Mouse (Mus musculus): ENCODE data around the gene Rnf26. TPM values are rescaled to one million over a fixed set of nuclear protein-coding genes. Genes with fewer than 3 reads are reported as not detected.

Gene Rnf26
- polyA plus RNA-seq, 1 experiment from 2014 or later = 61.1 TPM

GRCm38 (mm10) chr9:44088877-44089608 lies 24.3 kb downstream of the Rnf26 start:
- H3K4me2 ChIP-seq = no peak overlapping the region
- no peak overlapping the region for H3K27ac ChIP-seq (ENCODE audit: low read depth, low read length)

GRCm38 (mm10) chr9:44087761-44088455 lies 25.4 kb downstream of the Rnf26 start:
- Histone ChIP-seq H3K4me1 (replicated peaks; ENCODE audit: control insufficient read depth, insufficient read depth, low read length) (peaks cover 31% of the 10 kb centered on the region), H3K4me3 (ENCODE audit: low read depth, low read length) (no peak overlapping the region), H3K27me3 (replicated peaks; ENCODE audit: control insufficient read depth, insufficient read depth, low read length) (peaks cover 13% of the 10 kb centered on the region; the same call in 1 of the 2 replicates), H3K4me2 (peak overlapping the region; percentile 3; the same call in 1 of the 2 replicates), H3K36me3 (ENCODE audit: control insufficient read depth, insufficient read depth, low read length) (no peaks in the 10 kb centered on the region; the same call in 1 of the 2 replicates), H3K9me3 (ENCODE audit: control insufficient read depth, low read length) (no peaks in the 10 kb centered on the region), H3K9ac (ENCODE audit: low read depth, low read length) (no peak overlapping the region), H3K27ac (ENCODE audit: low read depth, low read length) (no peak overlapping the region)
- ATAC-seq (replicated peaks; ENCODE audit: low FRiP score) (no peak), DNase-seq (ENCODE audit: low spot score) (no peak)
- WGBS = 19% methylated on average over 15 of the region's 15 CpGs

More at GRCm38 (mm10) chr9:44088877-44089608, 24.3 kb downstream of the Rnf26 start:
- Histone ChIP-seq H3K9ac (ENCODE audit: low read depth, low read length) (no peak overlapping the region), H3K4me3 (ENCODE audit: low read depth, low read length) (no peak overlapping the region), H3K9me3 (ENCODE audit: control insufficient read depth, low read length) (no peaks in the 10 kb centered on the region), H3K36me3 (ENCODE audit: control insufficient read depth, insufficient read depth, low read length) (no peaks in the 10 kb centered on the region; the same call in 1 of the 2 replicates), H3K4me1 (replicated peaks; ENCODE audit: control insufficient read depth, insufficient read depth, low read length) (peaks cover 23% of the 10 kb centered on the region), H3K27me3 (replicated peaks; ENCODE audit: control insufficient read depth, insufficient read depth, low read length) (peaks cover 13% of the 10 kb centered on the region; the same call in 1 of the 2 replicates)
- no peak for ATAC-seq (replicated peaks; ENCODE audit: low FRiP score)
- no peak for DNase-seq (ENCODE audit: low spot score)
- WGBS = 35% methylated on average over 12 of the region's 12 CpGs

GRCm38 (mm10) chr9:44086960-44087359 lies 26.4 kb downstream of the Rnf26 start:
- H3K4me3 ChIP-seq (ENCODE audit: low read depth, low read length) = no peak overlapping the region
- peaks cover 15% of the 10 kb centered on the region; the same call in 1 of the 2 replicates for H3K27me3 ChIP-seq (replicated peaks; ENCODE audit: control insufficient read depth, insufficient read depth, low read length)
- peak overlapping the region; percentile 12; the same call in 1 of the 2 replicates for H3K4me2 ChIP-seq
- H3K4me1 ChIP-seq (replicated peaks; ENCODE audit: control insufficient read depth, insufficient read depth, low read length) = peaks cover 31% of the 10 kb centered on the region
- 64% methylated on average over 10 of the region's 10 CpGs for WGBS
- H3K27ac ChIP-seq (ENCODE audit: low read depth, low read length) = no peak overlapping the region
- H3K9ac ChIP-seq (ENCODE audit: low read depth, low read length) = no peak overlapping the region
- no peaks in the 10 kb centered on the region for H3K9me3 ChIP-seq (ENCODE audit: control insufficient read depth, low read length)
- DNase-seq (ENCODE audit: low spot score) = no peak
- H3K36me3 ChIP-seq (ENCODE audit: control insufficient read depth, insufficient read depth, low read length) = no peaks in the 10 kb centered on the region; the same call in 1 of the 2 replicates
- no peak for ATAC-seq (replicated peaks; ENCODE audit: low FRiP score)

- H3K9me3 ChIP-seq (ENCODE audit: control insufficient read depth, low read length) = no peaks in the 10 kb centered on the region
- peak overlapping the region; percentile 89 for H3K4me2 ChIP-seq
- H3K36me3 ChIP-seq (ENCODE audit: control insufficient read depth, insufficient read depth, low read length) = no peaks in the 10 kb centered on the region; the same call in 1 of the 2 replicates
- no peak overlapping the region for H3K9ac ChIP-seq (ENCODE audit: low read depth, low read length)
- DNase-seq (ENCODE audit: low spot score) (no peak), ATAC-seq (replicated peaks; ENCODE audit: low FRiP score) (no peak)
- 72% methylated on average over 15 of the region's 15 CpGs for WGBS
- H3K27me3 ChIP-seq (replicated peaks; ENCODE audit: control insufficient read depth, insufficient read depth, low read length) = peaks cover 15% of the 10 kb centered on the region; the same call in 1 of the 2 replicates
- H3K4me1 ChIP-seq (replicated peaks; ENCODE audit: control insufficient read depth, insufficient read depth, low read length) = peaks cover 31% of the 10 kb centered on the region
- H3K27ac ChIP-seq (ENCODE audit: low read depth, low read length) = no peak overlapping the region
- peak overlapping the region; percentile 52; the same call in 1 of the 2 replicates for H3K4me3 ChIP-seq (ENCODE audit: low read depth, low read length)
These were observed 27.3 kb downstream of the Rnf26 start for GRCm38 (mm10) chr9:44085741-44086665.

GRCm38 (mm10) chr9:44085276-44085675 lies 28.0 kb downstream of the Rnf26 start:
- WGBS = 11% methylated on average over 10 of the region's 10 CpGs
- H3K4me2 ChIP-seq = peak overlapping the region; percentile 89
- H3K27ac ChIP-seq (ENCODE audit: low read depth, low read length) = no peak overlapping the region
- H3K36me3 ChIP-seq (ENCODE audit: control insufficient read depth, insufficient read depth, low read length) = no peaks in the 10 kb centered on the region; the same call in 1 of the 2 replicates
- peak overlapping the region; percentile 52 for H3K4me3 ChIP-seq (ENCODE audit: low read depth, low read length)
- DNase-seq (ENCODE audit: low spot score) (no peak), ATAC-seq (replicated peaks; ENCODE audit: low FRiP score) (no peak)
- H3K4me1 ChIP-seq (replicated peaks; ENCODE audit: control insufficient read depth, insufficient read depth, low read length) = peaks cover 31% of the 10 kb centered on the region
- H3K9me3 ChIP-seq (ENCODE audit: control insufficient read depth, low read length) = no peaks in the 10 kb centered on the region
- peaks cover 15% of the 10 kb centered on the region; the same call in 1 of the 2 replicates for H3K27me3 ChIP-seq (replicated peaks; ENCODE audit: control insufficient read depth, insufficient read depth, low read length)
- H3K9ac ChIP-seq (ENCODE audit: low read depth, low read length) = peak overlapping the region; percentile 53

- DNase-seq (ENCODE audit: low spot score) (peak; percentile 97), ATAC-seq (replicated peaks; ENCODE audit: low FRiP score) (peak; percentile 83)
- Histone ChIP-seq H3K4me1 (replicated peaks; ENCODE audit: control insufficient read depth, insufficient read depth, low read length) (peaks cover 31% of the 10 kb centered on the region), H3K9me3 (ENCODE audit: control insufficient read depth, low read length) (no peaks in the 10 kb centered on the region), H3K27me3 (replicated peaks; ENCODE audit: control insufficient read depth, insufficient read depth, low read length) (peaks cover 15% of the 10 kb centered on the region; the same call in 1 of the 2 replicates), H3K4me2 (peak overlapping the region; percentile 89), H3K36me3 (ENCODE audit: control insufficient read depth, insufficient read depth, low read length) (no peaks in the 10 kb centered on the region), H3K27ac (ENCODE audit: low read depth, low read length) (peak overlapping the region; percentile 13; the same call in 1 of the 2 replicates), H3K9ac (ENCODE audit: low read depth, low read length) (peak overlapping the region; percentile 53), H3K4me3 (ENCODE audit: low read depth, low read length) (peak overlapping the region; percentile 52)
- WGBS = under 1% methylated on average over 61 of the region's 62 CpGs
These were observed 28.6 kb downstream of the Rnf26 start for GRCm38 (mm10) chr9:44084659-44085229.

- no peaks in the 10 kb centered on the region for H3K9me3 ChIP-seq (ENCODE audit: control insufficient read depth, low read length)
- DNase-seq (ENCODE audit: low spot score) (no peak), ATAC-seq (replicated peaks; ENCODE audit: low FRiP score) (peak; percentile 50; the same call in 1 of the 2 replicates)
- peaks cover 31% of the 10 kb centered on the region for H3K4me1 ChIP-seq (replicated peaks; ENCODE audit: control insufficient read depth, insufficient read depth, low read length)
- whole genome bisulfite sequencing = 2% methylated on average over 14 of the region's 14 CpGs
- no peaks in the 10 kb centered on the region for H3K36me3 ChIP-seq (ENCODE audit: control insufficient read depth, insufficient read depth, low read length)
- peak overlapping the region; percentile 53 for H3K9ac ChIP-seq (ENCODE audit: low read depth, low read length)
- H3K27ac ChIP-seq (ENCODE audit: low read depth, low read length) = peak overlapping the region; percentile 13; the same call in 1 of the 2 replicates
- H3K27me3 ChIP-seq (replicated peaks; ENCODE audit: control insufficient read depth, insufficient read depth, low read length) = peaks cover 15% of the 10 kb centered on the region; the same call in 1 of the 2 replicates
- H3K4me2 ChIP-seq = peak overlapping the region; percentile 89
- H3K4me3 ChIP-seq (ENCODE audit: low read depth, low read length) = peak overlapping the region; percentile 52
These were observed 29.1 kb downstream of the Rnf26 start for GRCm38 (mm10) chr9:44084236-44084635.

Data from liver, embryonic 11.5 days (tissue).